Mouse (Mus musculus) layer of hippocampus, adult 8-10 months (tissue): ENCODE results near the gene Nkx1-2. TPM values are rescaled to one million over a fixed set of nuclear protein-coding genes. Genes with fewer than 3 reads are reported as not detected.
A peak's percentile ranks its signal among the peaks of the same experiment; 100 is the strongest.

Source experiments
- DNase-seq, 2 experiments: peaks; one replicate each; pipeline ENCODE4 v3.0.0; 2022; ENCODE audit warnings: low spot score in 2 of 2
- total RNA-seq, 4 experiments: library from RNA; stranded (reverse); gene quantifications; 2 replicates each; pipeline ENCODE4 v1.2.4; 2022

Nkx1-2 gene
- total RNA-seq, 4 experiments from 2014 or later = 0.14 TPM; not detected in 3

GRCm38 (mm10) chr7:132605689-132606088 lies 6.3 kb upstream of the Nkx1-2 start:
- no peak for DNase-seq

- DNase-seq = no peak
These were observed 5.3 kb upstream of the Nkx1-2 start for GRCm38 (mm10) chr7:132604720-132605119.

GRCm38 (mm10) chr7:132600926-132601325 lies 1.5 kb upstream of the Nkx1-2 start:
- DNase-seq = no peak

GRCm38 (mm10) chr7:132600026-132600425 lies 589 bp upstream of the Nkx1-2 start:
- no peak for DNase-seq

- DNase-seq = no peak
These were observed 2.0 kb downstream of the Nkx1-2 start for GRCm38 (mm10) chr7:132597251-132598041.

GRCm38 (mm10) chr7:132596557-132597250 lies 2.7 kb downstream of the Nkx1-2 start:
- DNase-seq = no peak

GRCm38 (mm10) chr7:132595787-132596186 lies 3.6 kb downstream of the Nkx1-2 start:
- DNase-seq = no peak

- DNase-seq = no peak
These were observed 5.1 kb downstream of the Nkx1-2 start for GRCm38 (mm10) chr7:132594325-132594724.

- DNase-seq = no peak
These were observed 5.7 kb downstream of the Nkx1-2 start for GRCm38 (mm10) chr7:132593762-132594161.

GRCm38 (mm10) chr7:132589610-132590009 lies 9.8 kb downstream of the Nkx1-2 start:
- DNase-seq = no peak

- no peak for DNase-seq
These were observed 12.3 kb downstream of the Nkx1-2 start for GRCm38 (mm10) chr7:132587167-132587566.

- DNase-seq = no peak
These were observed 13.5 kb downstream of the Nkx1-2 start for GRCm38 (mm10) chr7:132585695-132586491.

GRCm38 (mm10) chr7:132581441-132581840 lies 18.0 kb downstream of the Nkx1-2 start:
- no peak for DNase-seq

GRCm38 (mm10) chr7:132580511-132580910 lies 18.9 kb downstream of the Nkx1-2 start:
- DNase-seq = no peak

GRCm38 (mm10) chr7:132576891-132577290 lies 22.5 kb downstream of the Nkx1-2 start:
- no peak for DNase-seq

- DNase-seq = peak; percentile 92 to 93
These were observed 23.3 kb downstream of the Nkx1-2 start, which contains the start of gene Oat for GRCm38 (mm10) chr7:132576116-132576650. Gene Oat (minus strand): TSS chr7:132576398.

- DNase-seq = peak; percentile 78 to 84
These were observed 23.8 kb downstream of the Nkx1-2 start for GRCm38 (mm10) chr7:132575623-132576022.

GRCm38 (mm10) chr7:132574646-132575045 lies 24.8 kb downstream of the Nkx1-2 start:
- DNase-seq = no peak

GRCm38 (mm10) chr7:132573205-132573604 lies 26.2 kb downstream of the Nkx1-2 start:
- DNase-seq = no peak

- no peak for DNase-seq
These were observed 26.7 kb downstream of the Nkx1-2 start for GRCm38 (mm10) chr7:132572738-132573137.

- no peak for DNase-seq
These were observed 28.0 kb downstream of the Nkx1-2 start for GRCm38 (mm10) chr7:132571481-132571880.
